Mouse (Mus musculus) left cerebral cortex, postnatal 25 days (tissue): ENCODE measurements at regions not wholly inside any gene's neighbourhood (a gene's known extent, or its start where the extent isn't known, plus 50 kb on each side); places are given as distances from the start of the nearest gene placed in this dataset.
A peak's percentile ranks its signal among the peaks of the same experiment; 100 is the strongest.

Experiments used
- DNase-seq, 2 experiments: peaks; one replicate each; pipeline ENCODE4 v3.0.0; 2022; ENCODE audit warnings: low spot score in 2 of 2, mixed read lengths in 1 of 2
- intact Hi-C: fragments of 180-260 bp; cut with DNase I; formaldehyde crosslinking; loops from one replicate; pipeline ENCODE4 v1.15.1; 2025

- DNase-seq, result no peak
- intact Hi-C loops, result loop anchor here (2.0 kb wide), 3 partner anchors 59 to 105 kb away; no protein-coding TSS in a partner anchor
Observed at GRCm38 (mm10) chr1:97555565-97555955, 106.3 kb downstream of the D1Ertd622e start.

GRCm38 (mm10) chr1:97554936-97555564 is 106.8 kb downstream of the D1Ertd622e start:
- intact Hi-C loops, result loop anchor here (2.0 kb wide), 3 partner anchors 60 to 106 kb away; no protein-coding TSS in a partner anchor
- DNase-seq, result peak; percentile 63 to 95

- intact Hi-C loops, result loop anchor here (2.0 kb wide), 3 partner anchors 61 to 107 kb away; no protein-coding TSS in a partner anchor
- DNase-seq, result peak; percentile 11 to 17
Observed at GRCm38 (mm10) chr1:97553485-97554474, 108.1 kb downstream of the D1Ertd622e start.

GRCm38 (mm10) chr1:97552886-97553285 is 109.0 kb downstream of the D1Ertd622e start:
- intact Hi-C loops, result no loop called here
- peak; percentile 54 to 84 for DNase-seq

GRCm38 (mm10) chr1:97541162-97541493 is 120.7 kb downstream of the D1Ertd622e start:
- no peak for DNase-seq
- intact Hi-C loops, result no loop called here

- DNase-seq, result no peak
- intact Hi-C loops, result no loop called here
Observed at GRCm38 (mm10) chr1:97540291-97541161, 121.3 kb downstream of the D1Ertd622e start.

GRCm38 (mm10) chr1:97496915-97497314 is 165.0 kb downstream of the D1Ertd622e start:
- intact Hi-C loops, result loop anchor here (2.0 to 5.0 kb wide), 2 partner anchors 192 to 305 kb away; no protein-coding TSS in a partner anchor
- DNase-seq, result peak; percentile 6 to 11

GRCm38 (mm10) chr1:97479921-97480320 is 182.0 kb downstream of the D1Ertd622e start:
- intact Hi-C loops, result no loop called here
- DNase-seq, result no peak
